Mouse (Mus musculus) CD8-positive naive resting alpha-beta T cell, adult 57 days (primary cell): ENCODE results near the gene Kremen2. TPM values are rescaled to one million over a fixed set of nuclear protein-coding genes. Genes with fewer than 3 reads are reported as not detected.

Experiments
- total RNA-seq: library from RNA; stranded (reverse); gene quantifications from one replicate; pipeline ENCODE4 v1.2.4, GENCODE M21; 2023

Kremen2 gene
- total RNA-seq = 1.1 TPM

DNA sequence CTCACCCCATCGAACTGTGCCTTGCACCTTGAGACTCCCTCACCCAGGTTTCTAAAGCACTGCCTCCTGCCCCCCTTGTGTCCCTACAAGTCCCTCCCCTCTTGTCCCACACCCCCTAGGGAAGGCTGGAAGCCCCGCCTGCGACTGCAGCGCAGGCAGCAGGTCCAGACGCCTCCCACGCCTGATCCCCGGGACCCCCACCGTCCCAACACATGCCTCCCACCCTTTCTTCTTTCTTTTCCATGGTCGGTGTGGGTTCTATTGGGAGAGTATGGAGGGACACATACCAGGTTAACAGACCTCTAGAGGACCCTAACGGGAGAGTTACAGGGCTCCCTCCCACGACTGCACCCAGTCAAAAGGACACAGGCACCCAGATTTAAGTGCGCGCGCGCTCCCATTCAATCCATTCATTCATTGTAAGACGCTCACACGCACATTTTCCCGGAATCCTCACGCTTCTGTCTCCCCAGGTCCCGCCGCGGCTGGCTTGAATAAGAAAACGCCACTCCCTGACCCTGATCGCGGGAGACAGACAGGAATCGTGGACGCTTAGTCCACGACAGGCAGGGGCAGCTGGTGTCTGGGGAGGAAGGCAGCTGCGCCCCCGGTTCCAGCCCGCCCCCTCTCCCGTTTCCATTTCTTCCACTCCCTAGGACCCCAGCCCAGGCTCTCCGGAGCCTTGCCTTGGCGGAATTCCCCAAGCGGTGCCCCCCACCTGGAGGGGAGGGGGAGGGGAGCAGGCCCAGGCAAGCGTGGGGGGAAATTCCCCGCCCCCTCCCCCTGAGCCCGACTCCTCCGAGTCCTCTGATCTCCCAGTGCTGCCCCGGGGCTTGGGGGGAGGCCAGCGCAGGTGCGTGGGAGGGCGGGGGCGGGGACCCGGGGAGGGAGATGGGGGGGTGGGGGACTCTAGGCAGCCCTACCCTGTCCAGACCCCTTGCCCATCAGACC lies at the start of gene Kremen2:
Gene Kremen2 (minus strand): TSS at position 533 of the 951 bp plus-strand sequence.

DNA sequence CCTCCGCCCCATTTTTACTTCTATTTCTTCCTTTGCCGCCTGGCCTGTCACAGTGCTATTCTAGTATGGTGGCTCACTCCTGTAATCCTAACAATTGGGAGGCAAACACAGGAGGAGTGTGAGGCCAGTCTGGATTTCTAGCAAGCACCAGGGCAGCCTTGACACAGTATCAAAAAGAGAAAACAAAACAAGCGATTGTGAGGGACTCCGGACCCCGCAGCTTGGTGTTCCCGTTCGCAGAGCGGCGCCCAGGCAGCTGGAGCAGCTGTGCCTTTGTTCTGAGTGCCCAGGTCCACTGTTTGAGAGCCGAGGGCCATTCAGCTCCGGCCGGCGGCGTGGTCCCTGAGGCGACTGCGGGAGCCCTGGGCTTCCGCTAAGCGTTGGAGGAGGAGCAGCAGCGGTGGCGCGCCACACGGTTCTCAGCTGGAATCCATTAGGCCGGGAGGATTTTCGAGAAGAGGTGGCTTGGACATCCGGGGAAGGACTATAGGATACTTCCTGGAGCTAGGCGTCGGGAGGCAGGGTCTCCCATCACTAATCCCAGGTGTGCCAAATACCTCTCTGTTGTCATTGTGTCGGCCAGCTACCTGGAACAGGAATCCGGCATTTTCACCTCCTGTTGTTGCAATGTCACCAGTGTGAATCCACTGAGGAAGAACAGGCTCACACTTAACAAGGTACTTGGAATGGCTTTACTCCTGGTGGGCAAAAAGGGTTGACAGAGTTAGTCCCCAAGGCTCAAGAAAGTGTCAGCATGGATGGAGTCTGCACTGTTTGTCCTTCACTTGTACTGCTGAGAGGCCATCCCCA lies 44.8 kb upstream of the Kremen2 start, which contains the start of gene Srrm2:
Gene Srrm2 (plus strand): TSS at position 264 of the 810 bp plus-strand sequence.

DNA sequence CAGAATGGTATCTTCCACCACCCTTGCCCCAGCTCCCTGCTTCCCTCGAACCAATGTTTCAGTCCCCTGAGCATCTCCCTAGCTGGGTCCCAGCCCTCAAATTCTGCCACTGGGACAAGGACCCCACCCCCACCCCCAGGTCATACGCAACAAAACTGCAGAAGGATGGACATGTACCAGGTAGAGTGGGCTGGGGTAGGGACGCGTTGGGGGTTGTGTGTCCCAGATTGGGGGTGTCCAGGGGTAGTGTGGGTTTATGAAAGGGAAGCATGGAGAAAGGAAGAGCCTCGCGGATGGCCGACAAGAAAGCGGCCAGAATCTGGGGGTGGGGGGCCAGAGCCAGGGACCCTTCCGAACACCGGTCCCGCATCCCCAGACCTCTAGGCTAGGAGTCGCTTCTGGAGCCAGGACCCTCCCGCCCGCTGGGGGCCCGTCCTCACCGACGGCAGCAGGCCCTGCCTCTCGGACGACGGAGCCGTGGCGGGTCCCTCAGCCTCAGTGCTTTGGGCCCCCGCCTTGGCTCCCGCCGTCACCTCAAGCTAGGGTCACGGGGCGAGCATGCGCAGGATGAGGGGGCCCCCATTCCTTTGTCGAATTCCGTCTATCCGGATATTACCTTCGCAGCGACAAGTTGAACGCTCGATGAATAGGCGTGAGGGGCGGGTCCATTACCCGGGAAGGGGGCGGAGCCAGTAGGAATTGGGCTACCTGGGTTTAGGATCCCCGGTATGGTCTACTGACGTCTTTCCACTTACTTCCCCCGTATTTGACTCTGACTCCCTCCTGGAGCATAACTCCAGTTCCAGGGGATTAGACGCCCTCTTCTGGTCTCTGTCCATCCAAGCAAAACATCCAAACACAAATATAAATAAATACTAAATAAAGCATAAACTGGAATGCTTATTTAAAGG lies 40.2 kb upstream of the Kremen2 start, which contains the start of gene Flywch2:
Gene Flywch2 (minus strand): TSS at position 521 of the 911 bp plus-strand sequence.

DNA sequence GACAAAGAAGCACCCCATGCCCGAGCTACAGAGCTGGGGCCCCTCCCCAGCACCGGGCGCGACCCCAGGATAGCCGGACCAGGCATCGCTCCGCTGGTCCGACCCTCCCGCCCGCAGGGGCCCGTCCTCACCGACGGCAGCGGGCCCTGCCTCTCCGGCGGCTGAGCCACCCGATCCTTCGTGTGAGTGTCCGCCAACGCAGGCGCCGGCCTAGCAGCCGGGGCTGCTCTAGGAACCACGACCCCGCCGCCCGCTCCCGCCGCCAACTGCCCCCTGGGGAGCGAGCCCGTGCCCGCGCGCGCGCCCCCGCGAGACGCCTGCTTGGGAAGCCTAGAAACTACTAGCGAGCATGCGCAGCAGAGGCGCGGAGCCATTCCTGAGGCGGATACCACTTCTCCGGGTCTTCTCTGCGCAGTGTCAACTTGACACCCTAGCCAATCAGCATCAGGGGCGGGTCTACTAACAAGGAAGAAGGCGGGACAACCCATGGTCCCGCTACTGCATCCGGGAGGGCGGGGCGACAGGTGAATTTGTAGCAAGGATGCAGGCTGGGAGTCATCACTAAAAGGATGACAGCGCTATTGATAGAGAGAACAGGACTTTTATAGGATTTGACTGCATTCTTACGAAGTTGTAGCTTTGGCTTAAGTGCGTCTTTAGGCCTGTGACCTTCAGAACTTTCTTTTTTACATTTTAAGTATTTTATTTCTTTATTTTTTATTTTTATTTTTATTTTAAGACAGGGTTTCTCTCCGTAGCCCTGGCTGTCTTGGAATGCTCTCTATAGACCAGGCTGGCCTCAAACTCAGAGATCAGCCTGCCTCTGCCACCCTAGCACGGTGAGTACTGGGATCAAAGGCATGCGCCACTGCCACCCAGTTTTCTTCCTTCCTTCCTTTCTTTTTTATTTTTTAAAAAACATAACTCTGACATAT lies 25.9 kb upstream of the Kremen2 start, which contains the start of gene Flywch1:
Gene Flywch1 (minus strand): TSS at position 319 of the 935 bp plus-strand sequence.

DNA sequence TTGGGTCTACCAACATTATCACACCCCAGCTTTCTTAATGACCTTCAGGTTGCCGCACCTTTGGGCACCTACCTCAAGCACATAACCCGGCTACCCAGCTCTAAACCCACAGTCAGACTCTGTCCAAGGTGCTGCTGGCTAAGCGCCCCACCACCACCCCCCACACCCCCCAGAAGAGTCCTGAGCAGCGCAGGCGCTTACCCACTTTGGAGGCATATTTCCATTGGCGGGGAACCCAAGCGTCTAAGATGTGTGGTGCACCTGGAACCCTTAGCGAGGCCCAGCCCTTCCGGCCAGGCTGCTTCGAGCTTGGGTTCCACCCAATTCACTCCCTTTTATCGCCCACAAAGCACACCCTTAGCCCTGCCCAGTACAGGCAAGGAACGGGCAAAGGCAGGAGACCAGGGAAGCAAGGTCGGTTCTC lies 5.0 kb downstream of the Kremen2 start, which contains the start of gene Paqr4:
Gene Paqr4 (minus strand): TSS at position 270 of the 424 bp plus-strand sequence.

DNA sequence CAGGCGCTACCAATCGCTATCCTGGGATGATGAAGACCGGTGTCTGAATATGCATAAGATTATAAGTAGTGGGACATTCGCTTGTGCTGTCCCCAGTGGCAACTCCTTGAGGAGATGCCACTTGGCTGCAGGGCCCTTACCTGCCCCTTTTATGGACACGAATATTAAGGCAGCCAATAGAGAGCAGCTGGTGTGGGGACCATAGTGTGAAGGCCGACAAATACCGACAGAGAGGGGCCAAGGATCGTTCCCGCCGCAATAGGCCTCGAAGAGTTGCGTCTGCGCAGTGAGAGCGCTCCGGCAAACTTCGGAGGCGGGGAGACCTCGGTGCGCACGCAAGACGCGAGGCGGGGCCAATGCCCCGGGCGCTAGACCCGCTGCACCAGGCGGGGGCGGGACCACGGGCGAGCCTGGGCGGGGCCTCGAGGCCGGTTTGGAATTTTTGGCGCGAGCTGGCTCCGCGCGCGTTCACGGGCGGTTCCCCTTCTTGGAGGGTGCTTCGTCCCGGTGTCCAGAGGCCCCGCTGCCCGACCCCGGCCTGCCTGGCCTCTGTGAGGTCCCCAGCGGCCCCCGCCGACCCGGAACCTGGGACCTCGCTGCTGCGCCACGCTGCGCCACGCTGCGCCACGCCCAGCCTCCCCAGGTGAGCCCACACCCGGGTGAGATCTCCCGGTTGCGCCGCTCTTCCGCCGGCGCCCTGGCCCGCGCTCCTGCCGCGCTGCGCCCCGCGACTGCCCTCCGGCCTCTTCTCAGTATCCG lies 19.5 kb downstream of the Kremen2 start, which contains the start of gene Pkmyt1:
Gene Pkmyt1 (plus strand): TSS at position 338 of the 759 bp plus-strand sequence.

DNA sequence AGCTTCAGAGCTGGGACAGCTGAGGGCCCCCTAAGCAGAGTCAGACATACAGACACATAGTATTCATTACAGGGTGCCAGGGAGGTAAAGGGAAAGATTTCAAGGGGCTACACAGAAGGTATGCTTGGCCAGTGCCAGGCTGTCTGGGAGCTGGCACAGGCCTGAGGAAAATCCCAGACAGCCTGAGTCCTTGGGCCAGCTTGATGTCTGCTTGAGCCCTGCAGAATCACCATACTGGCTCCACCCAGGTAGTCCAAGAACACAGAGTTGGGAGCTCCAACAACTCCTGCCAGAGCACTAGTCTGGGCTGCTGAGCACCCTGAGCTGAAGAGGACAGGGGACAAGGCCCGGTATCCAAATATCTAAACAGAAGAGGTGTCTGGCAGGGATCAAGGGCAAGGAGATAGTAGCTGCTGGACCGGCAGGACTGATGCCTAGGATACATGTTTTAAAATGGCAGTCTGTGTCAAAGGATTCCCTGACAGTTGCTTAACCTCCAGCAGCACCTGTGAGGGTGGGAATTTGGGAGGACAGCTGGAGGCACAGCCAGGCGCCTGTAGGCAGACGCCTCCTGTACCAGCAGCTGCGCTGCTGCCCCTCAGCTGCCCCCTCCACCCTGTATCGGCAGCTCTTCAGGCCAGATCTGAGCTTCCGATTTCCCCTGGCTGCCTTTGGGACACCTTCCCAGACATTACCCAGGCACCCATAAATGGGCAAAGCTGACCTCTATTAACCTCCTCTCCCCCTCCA lies 23.1 kb downstream of the Kremen2 start, which contains the start of gene 1520401A03Rik:
Gene 1520401A03Rik (minus strand): TSS at position 408 of the 750 bp plus-strand sequence.

Other genes with a start within 250 kb of the Kremen2 start
- gene Zfp213, start 181.6 kb downstream of the Kremen2 start, total RNA-seq = 7.4 TPM
- not detected for gene Zfp13, start 146.3 kb downstream of the Kremen2 start, total RNA-seq
- gene Zscan10, start 145.0 kb downstream of the Kremen2 start, total RNA-seq = not detected
- gene Mmp25, start 100.6 kb downstream of the Kremen2 start, total RNA-seq = 0.34 TPM
- gene Bicdl2, start 85.3 kb downstream of the Kremen2 start, total RNA-seq = 0.34 TPM
- 34.9 TPM for gene Hcfc1r1, start 72.2 kb downstream of the Kremen2 start, total RNA-seq
- 23.4 TPM for gene Thoc6, start 72.0 kb downstream of the Kremen2 start, total RNA-seq
- 38.4 TPM for gene Tnfrsf12a, start 68.4 kb downstream of the Kremen2 start, total RNA-seq
- not detected for gene Cldn6, start 66.6 kb downstream of the Kremen2 start, total RNA-seq
- gene Cldn9, start 61.8 kb downstream of the Kremen2 start, total RNA-seq = not detected
- gene 1520401A03Rik, start 23.1 kb downstream of the Kremen2 start, total RNA-seq = not detected
- 35.0 TPM for gene Pkmyt1, start 19.5 kb downstream of the Kremen2 start, total RNA-seq
- 2.6 TPM for gene Paqr4, start 5.0 kb downstream of the Kremen2 start, total RNA-seq
- 23.9 TPM for gene Flywch1, start 25.8 kb upstream of the Kremen2 start, total RNA-seq
- gene Flywch2, start 40.2 kb upstream of the Kremen2 start, total RNA-seq = not detected
- 1,331 TPM for gene Srrm2, start 44.7 kb upstream of the Kremen2 start, total RNA-seq
- gene Elob, start 83.3 kb upstream of the Kremen2 start, total RNA-seq = 176 TPM
- not detected for gene Prss33, start 90.2 kb upstream of the Kremen2 start, total RNA-seq
- gene Prss32, start 98.0 kb upstream of the Kremen2 start, total RNA-seq = not detected
- 0.86 TPM for gene Prss41, start 98.3 kb upstream of the Kremen2 start, total RNA-seq
- gene Prss21, start 122.2 kb upstream of the Kremen2 start, total RNA-seq = not detected
- not detected for gene Dcpp1, start 135.0 kb upstream of the Kremen2 start, total RNA-seq
- not detected for gene Dcpp2, start 135.0 kb upstream of the Kremen2 start, total RNA-seq
- not detected for gene Dcpp3, start 171.6 kb upstream of the Kremen2 start, total RNA-seq
- not detected for gene Sbp, start 195.8 kb upstream of the Kremen2 start, total RNA-seq
- not detected for gene Sbpl, start 209.4 kb upstream of the Kremen2 start, total RNA-seq
- 3.3 TPM for gene Prss30, start 234.7 kb upstream of the Kremen2 start, total RNA-seq